In the genomic region with DNA sequence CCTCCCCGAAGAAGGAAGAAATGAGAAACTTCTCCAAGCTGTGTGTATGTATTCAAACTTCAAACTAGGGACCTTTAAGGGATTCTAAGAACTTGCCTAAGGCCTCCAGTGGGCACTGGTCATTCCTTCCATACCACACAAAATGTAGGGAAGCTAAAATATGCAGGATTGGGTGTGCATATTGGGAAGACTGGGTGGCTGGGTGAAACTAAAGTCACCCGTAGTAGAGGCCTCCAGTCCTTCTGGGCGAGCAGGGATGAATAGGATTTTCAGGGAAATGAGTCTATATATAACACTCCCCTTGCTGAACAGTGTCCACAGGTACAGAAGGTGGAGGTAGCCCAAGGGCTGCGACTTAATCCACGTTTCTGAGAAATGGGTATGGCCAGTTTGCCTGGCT, we compare ENCODE assay signal across 26 mouse cellular contexts. TPM values are rescaled to one million over a fixed set of nuclear protein-coding genes. Genes with fewer than 3 reads are reported as not detected.
DNase-seq lines count a peak whose midpoint lies in the region; ATAC-seq and TF ChIP-seq lines count a peak whose summit lies in the region.
"Had no signal": no experiment of that assay in that cellular context is flagged by ENCODE, and none has a peak within 500 bp of the region (broad histone marks: within the 10 kb centered on the region; RNA-seq: fewer than 3 reads in every experiment).

No protein-coding gene starts in this region.

- ATAC-seq in intestine, embryonic 14.5 days (replicated peaks; ENCODE audit: low FRiP score, low TSS enrichment, low read depth), result no peak
- ATAC-seq in intestine, embryonic 15.5 days, result no peak
- no peak for ATAC-seq in lung, embryonic 14.5 days (ENCODE audit: insufficient read depth)
- no peak for ATAC-seq in lung, postnatal 0 days
- no peak for ATAC-seq in embryonic facial prominence, embryonic 13.5 days (ENCODE audit: insufficient number of reproducible peaks, insufficient read depth, low FRiP score, low TSS enrichment, low read depth)
- ATAC-seq in limb, embryonic 14.5 days (ENCODE audit: low FRiP score, low read depth), result no peak
- ATAC-seq: activated CD4-positive, CD25-positive, alpha-beta regulatory T cell, adult 4 months; forebrain, postnatal 0 days; liver, embryonic 12.5 days; midbrain, embryonic 13.5 days had no signal

- H3K4me3 ChIP-seq in intestine, embryonic 14.5 days (ENCODE audit: low read depth, low read length), result no peak overlapping the region
- H3K4me3 ChIP-seq in intestine, embryonic 15.5 days (replicated peaks), result no peak overlapping the region
- H3K4me3 ChIP-seq in lung, embryonic 14.5 days (ENCODE audit: low read depth, low read length), result no peak overlapping the region
- no peak overlapping the region for H3K4me3 ChIP-seq in lung, postnatal 0 days (ENCODE audit: low read depth, low read length)
- peak overlapping the region; percentile 36 for H3K4me3 ChIP-seq in embryonic facial prominence, embryonic 13.5 days
- H3K4me3 ChIP-seq in limb, embryonic 14.5 days (replicated peaks; ENCODE audit: low read length), result no peak overlapping the region
- H3K4me3 ChIP-seq: heart, embryonic 13.5 days; hindbrain, embryonic 15.5 days; left cerebral cortex, adult 2 months; liver, embryonic 12.5 days; midbrain, embryonic 13.5 days; neural tube, embryonic 12.5 days had no signal

- no peaks in the 10 kb centered on the region for H3K36me3 ChIP-seq in intestine, embryonic 14.5 days (ENCODE audit: control insufficient read depth, insufficient read depth, low read length)
- H3K36me3 ChIP-seq in intestine, embryonic 15.5 days, result no peaks in the 10 kb centered on the region
- no peaks in the 10 kb centered on the region for H3K36me3 ChIP-seq in lung, embryonic 14.5 days (ENCODE audit: insufficient read depth)
- H3K36me3 ChIP-seq in lung, postnatal 0 days (ENCODE audit: insufficient read depth, low read length), result no peaks in the 10 kb centered on the region
- H3K36me3 ChIP-seq in embryonic facial prominence, embryonic 13.5 days, result no peaks in the 10 kb centered on the region
- no peaks in the 10 kb centered on the region for H3K36me3 ChIP-seq in limb, embryonic 14.5 days (ENCODE audit: control insufficient read depth, insufficient read depth, low read length)
- H3K36me3 ChIP-seq: heart, embryonic 13.5 days; hindbrain, embryonic 15.5 days; liver, embryonic 12.5 days; midbrain, embryonic 13.5 days; neural tube, embryonic 12.5 days had no signal

- no peak for TF ChIP-seq EP300 in lung, postnatal 0 days (IDR thresholded peaks at IDR 0.05)

- no peak for TF ChIP-seq POLR2A in limb, embryonic 14.5 days (IDR thresholded peaks at IDR 0.05; ENCODE audit: borderline replicate concordance, extremely low read depth, insufficient read depth, insufficient read length)

- no peak for TF ChIP-seq CTCF in lung, embryonic 14.5 days (IDR thresholded peaks at IDR 0.05; ENCODE audit: low read depth)
- TF ChIP-seq CTCF in lung, postnatal 0 days (IDR thresholded peaks at IDR 0.05), result no peak

- H3K4me1 ChIP-seq in intestine, embryonic 14.5 days (replicated peaks; ENCODE audit: control insufficient read depth, insufficient read depth, low read length), result peaks cover 19% of the 10 kb centered on the region
- peaks cover 10% of the 10 kb centered on the region for H3K4me1 ChIP-seq in intestine, embryonic 15.5 days (replicated peaks)
- peaks cover 22% of the 10 kb centered on the region for H3K4me1 ChIP-seq in lung, embryonic 14.5 days (ENCODE audit: insufficient read depth)
- peaks cover 3% of the 10 kb centered on the region; the same call in 1 of the 2 replicates for H3K4me1 ChIP-seq in lung, postnatal 0 days (ENCODE audit: insufficient read depth, low read depth, low read length)
- H3K4me1 ChIP-seq in embryonic facial prominence, embryonic 13.5 days, result peaks cover 72% of the 10 kb centered on the region
- H3K4me1 ChIP-seq in limb, embryonic 14.5 days (ENCODE audit: control insufficient read depth, insufficient read depth, low read length), result peaks cover 5% of the 10 kb centered on the region
- H3K4me1 ChIP-seq: hindbrain, embryonic 15.5 days; midbrain, embryonic 13.5 days; neural tube, embryonic 12.5 days had no signal

- H3K27ac ChIP-seq in intestine, embryonic 14.5 days (ENCODE audit: low read depth), result no peak overlapping the region
- no peak overlapping the region for H3K27ac ChIP-seq in intestine, embryonic 15.5 days
- H3K27ac ChIP-seq in lung, embryonic 14.5 days (ENCODE audit: low read depth), result no peak overlapping the region
- H3K27ac ChIP-seq in lung, postnatal 0 days (ENCODE audit: low read length), result no peak overlapping the region
- H3K27ac ChIP-seq in embryonic facial prominence, embryonic 13.5 days, result peak overlapping the region; percentile 91
- no peak overlapping the region for H3K27ac ChIP-seq in limb, embryonic 14.5 days (replicated peaks; ENCODE audit: low read depth, low read length)
- H3K27ac ChIP-seq: heart, embryonic 13.5 days; hindbrain, embryonic 15.5 days; left cerebral cortex, adult 2 months; liver, embryonic 12.5 days; midbrain, embryonic 13.5 days; neural tube, embryonic 12.5 days had no signal

- 38% methylated on average over 5 of the region's 5 CpGs for WGBS in intestine, embryonic 14.5 days
- 55% methylated on average over 5 of the region's 5 CpGs for WGBS in intestine, embryonic 15.5 days
- 31% methylated on average over 5 of the region's 5 CpGs for WGBS in lung, embryonic 14.5 days
- WGBS in lung, postnatal 0 days, result 44% methylated on average over 5 of the region's 5 CpGs
- WGBS in embryonic facial prominence, embryonic 13.5 days, result 22% methylated on average over 5 of the region's 5 CpGs
- 28% methylated on average over 5 of the region's 5 CpGs for WGBS in limb, embryonic 14.5 days

- no peak overlapping the region for H3K4me2 ChIP-seq in intestine, embryonic 14.5 days (ENCODE audit: low read length)
- no peak overlapping the region for H3K4me2 ChIP-seq in intestine, embryonic 15.5 days (replicated peaks)
- H3K4me2 ChIP-seq in lung, embryonic 14.5 days, result peak overlapping the region; percentile 49
- no peak overlapping the region for H3K4me2 ChIP-seq in lung, postnatal 0 days (replicated peaks; ENCODE audit: low read depth, low read length)
- peak overlapping the region; percentile 79 for H3K4me2 ChIP-seq in embryonic facial prominence, embryonic 13.5 days
- H3K4me2 ChIP-seq in limb, embryonic 14.5 days (replicated peaks; ENCODE audit: low read depth, low read length, severe bottlenecking), result 0 out of 2 replicates have a peak overlapping the region, but pooled peaks have one; percentile 23
- H3K4me2 ChIP-seq: hindbrain, embryonic 15.5 days; midbrain, embryonic 13.5 days; neural tube, embryonic 12.5 days had no signal

- no peaks in the 10 kb centered on the region for H3K9me3 ChIP-seq in intestine, embryonic 14.5 days (ENCODE audit: control insufficient read depth, low read length)
- H3K9me3 ChIP-seq in intestine, embryonic 15.5 days, result no peaks in the 10 kb centered on the region
- no peaks in the 10 kb centered on the region for H3K9me3 ChIP-seq in lung, embryonic 14.5 days (ENCODE audit: low read depth, low read length)
- no peaks in the 10 kb centered on the region for H3K9me3 ChIP-seq in lung, postnatal 0 days (ENCODE audit: low read length)
- no peaks in the 10 kb centered on the region for H3K9me3 ChIP-seq in embryonic facial prominence, embryonic 13.5 days
- no peaks in the 10 kb centered on the region for H3K9me3 ChIP-seq in limb, embryonic 14.5 days (ENCODE audit: control insufficient read depth, low read length)
- H3K9me3 ChIP-seq: heart, embryonic 13.5 days; hindbrain, embryonic 15.5 days; liver, embryonic 12.5 days; midbrain, embryonic 13.5 days; neural tube, embryonic 12.5 days had no signal

- peak; percentile 55 for DNase-seq in intestine, embryonic 14.5 days (ENCODE audit: low spot score)
- no peak for DNase-seq in lung, embryonic 14.5 days
- no peak for DNase-seq in lung, postnatal 0 days (ENCODE audit: low spot score)
- DNase-seq in limb, embryonic 14.5 days (ENCODE audit: low spot score), result no peak
- DNase-seq in adrenal gland, postnatal 10 days, result no peak
- DNase-seq: adrenal gland, postnatal 25 days; cerebellum, adult 9-10 months; forebrain, postnatal 0 days; gastrocnemius, postnatal 25 days; heart, adult 18-20 months; heart, postnatal 36 days; kidney, adult 18-20 months; lung, adult 18-20 months; retina, postnatal 1 day; right cerebral cortex, postnatal 25 days; spleen, adult 18-20 months had no signal

- no peak overlapping the region for H3K9ac ChIP-seq in intestine, embryonic 14.5 days (ENCODE audit: low read length)
- H3K9ac ChIP-seq in intestine, embryonic 15.5 days, result no peak overlapping the region
- 0 out of 2 replicates have a peak overlapping the region, but pooled peaks have one; percentile 11 for H3K9ac ChIP-seq in lung, embryonic 14.5 days
- H3K9ac ChIP-seq in lung, postnatal 0 days (replicated peaks; ENCODE audit: low read depth), result no peak overlapping the region
- H3K9ac ChIP-seq in embryonic facial prominence, embryonic 13.5 days, result peak overlapping the region; percentile 72
- no peak overlapping the region for H3K9ac ChIP-seq in limb, embryonic 14.5 days (ENCODE audit: low read depth, low read length, severe bottlenecking)
- H3K9ac ChIP-seq: forebrain, postnatal 0 days; heart, embryonic 13.5 days; hindbrain, embryonic 15.5 days; liver, embryonic 12.5 days; midbrain, embryonic 13.5 days; neural tube, embryonic 12.5 days had no signal

- H3K27me3 ChIP-seq in intestine, embryonic 14.5 days (replicated peaks; ENCODE audit: control insufficient read depth, insufficient read depth, low read length), result peaks cover 86% of the 10 kb centered on the region
- H3K27me3 ChIP-seq in intestine, embryonic 15.5 days (replicated peaks), result peaks cover 69% of the 10 kb centered on the region
- H3K27me3 ChIP-seq in lung, embryonic 14.5 days (ENCODE audit: insufficient read depth, low read length), result peaks cover 82% of the 10 kb centered on the region
- peaks cover 21% of the 10 kb centered on the region; the same call in 1 of the 2 replicates for H3K27me3 ChIP-seq in lung, postnatal 0 days (replicated peaks; ENCODE audit: insufficient read depth, low read length)
- peaks cover 83% of the 10 kb centered on the region for H3K27me3 ChIP-seq in embryonic facial prominence, embryonic 13.5 days
- H3K27me3 ChIP-seq in limb, embryonic 14.5 days (ENCODE audit: control insufficient read depth, insufficient read depth, low read length), result peaks cover 87% of the 10 kb centered on the region

RNA-seq across cellular contexts. Expression of gene Tbx3, which starts 6.7 kb away (rescaled TPM):
- 44.1 and 45.5 TPM in 2 replicates for polyA plus RNA-seq in intestine, embryonic 14.5 days (2014; fragmentation: Nextera tagmentation; extraction: Ambion mirVana)
- polyA plus RNA-seq in intestine, embryonic 15.5 days (2015; fragmentation: Nextera tagmentation; extraction: Ambion mirVana), result 38.6 and 44.9 TPM in 2 replicates
- polyA plus RNA-seq in lung, embryonic 14.5 days (2014; fragmentation: Nextera tagmentation; extraction: Ambion mirVana), result 82.1 and 84.8 TPM in 2 replicates
- 44.7 and 54.8 TPM in 2 replicates for polyA plus RNA-seq in lung, postnatal 0 days (2015; fragmentation: Nextera tagmentation; extraction: Ambion mirVana)
- polyA plus RNA-seq in embryonic facial prominence, embryonic 13.5 days (2015; fragmentation: Nextera tagmentation; extraction: Ambion mirVana), result 63.4 and 67.0 TPM in 2 replicates
- 18.6 and 28.2 TPM in 2 replicates for polyA plus RNA-seq in limb, embryonic 14.5 days (2012; rRNA removed)
- 23.9 and 27.6 TPM in 2 replicates for polyA plus RNA-seq in limb, embryonic 14.5 days (2014; fragmentation: Nextera tagmentation; extraction: Ambion mirVana)
- 100 to 1,000 TPM; 136 to 142 TPM for total RNA-seq in adrenal gland, postnatal 10 days (2021)
- total RNA-seq: megakaryocyte, adult 5-6 weeks had no signal
- polyA plus RNA-seq: activated CD4-positive, CD25-positive, alpha-beta regulatory T cell, adult 4 months had no signal

Comparison
In these comparisons a context has a peak if more than half of its experiments do, and no peak if none do; other contexts are left out.
1. H3K4me2 ChIP-seq: peak in lung, embryonic 14.5 days (single experiment), embryonic facial prominence, embryonic 13.5 days (single experiment) and limb, embryonic 14.5 days (single experiment); none in intestine, embryonic 14.5 days (single experiment), intestine, embryonic 15.5 days (single experiment) and lung, postnatal 0 days (single experiment).
2. H3K9ac ChIP-seq: peak in lung, embryonic 14.5 days (single experiment) and embryonic facial prominence, embryonic 13.5 days (single experiment); none in intestine, embryonic 14.5 days (single experiment), intestine, embryonic 15.5 days (single experiment), lung, postnatal 0 days (single experiment) and limb, embryonic 14.5 days (single experiment).